Mouse (Mus musculus) monocyte, adult 2 months (primary cell): Measurements from ENCODE around the gene Icmt.
A peak's percentile ranks its signal among the peaks of the same experiment; 100 is the strongest.

Source experiments
- DNase-seq, 2 experiments: peaks; one replicate each; pipeline ENCODE4 v3.0.0; 2022; ENCODE audit warnings: low spot score in 2 of 2, low read depth in 1 of 2

Icmt gene

GRCm38 (mm10) chr4:152300375-152300774 lies 3.3 kb downstream of the Icmt start:
- DNase-seq: no peak

- DNase-seq: no peak
These were observed 5.0 kb downstream of the Icmt start for GRCm38 (mm10) chr4:152302012-152302411.

GRCm38 (mm10) chr4:152303172-152303571 lies 6.1 kb downstream of the Icmt start:
- DNase-seq: no peak

- no peak for DNase-seq
These were observed 7.7 kb downstream of the Icmt start for GRCm38 (mm10) chr4:152304685-152305084.

GRCm38 (mm10) chr4:152305991-152306390 lies 9.0 kb downstream of the Icmt start:
- no peak for DNase-seq

- no peak for DNase-seq
These were observed 10.5 kb downstream of the Icmt start for GRCm38 (mm10) chr4:152307542-152307941.

- no peak for DNase-seq
These were observed 15.2 kb downstream of the Icmt start for GRCm38 (mm10) chr4:152312186-152312585.

GRCm38 (mm10) chr4:152313211-152313632 lies 16.2 kb downstream of the Icmt start:
- DNase-seq: no peak

GRCm38 (mm10) chr4:152313934-152314333 lies 16.9 kb downstream of the Icmt start:
- DNase-seq: no peak

- no peak for DNase-seq
These were observed 18.6 kb downstream of the Icmt start for GRCm38 (mm10) chr4:152315498-152316213.

- DNase-seq: no peak
These were observed 20.6 kb downstream of the Icmt start for GRCm38 (mm10) chr4:152317631-152318033.

GRCm38 (mm10) chr4:152318517-152319234 lies 21.6 kb downstream of the Icmt start, which contains the start of gene Rnf207:
Rnf207 (minus strand) TSS chr4:152318993.
- DNase-seq: peak in 1 of 2 experiments; percentile 24

GRCm38 (mm10) chr4:152321464-152321863 lies 24.4 kb downstream of the Icmt start:
- DNase-seq: no peak

- DNase-seq: no peak
These were observed 27.9 kb downstream of the Icmt start for GRCm38 (mm10) chr4:152324641-152325562.

- DNase-seq: peak; percentile 89 to 92
These were observed 28.8 kb downstream of the Icmt start, which contains the start of gene Rpl22 for GRCm38 (mm10) chr4:152325574-152326411. Rpl22 (plus strand) TSS chr4:152325742.

GRCm38 (mm10) chr4:152326543-152326942 lies 29.5 kb downstream of the Icmt start:
- no peak for DNase-seq

- DNase-seq: no peak
These were observed 31.7 kb downstream of the Icmt start for GRCm38 (mm10) chr4:152328691-152329090.

- DNase-seq: peak in 1 of 2 experiments; percentile 33
These were observed 35.9 kb downstream of the Icmt start for GRCm38 (mm10) chr4:152332952-152333351.

- no peak for DNase-seq
These were observed 36.6 kb downstream of the Icmt start for GRCm38 (mm10) chr4:152333587-152333986.

GRCm38 (mm10) chr4:152337772-152338171 lies 40.7 kb downstream of the Icmt start:
- DNase-seq: no peak
